Mouse (Mus musculus) liver, postnatal 0 days (tissue): ENCODE results near the gene Fam205c.
"Not testable (repeated sequence)": the region's sequence is repeated elsewhere in the genome, so short reads cannot be mapped to it uniquely, and the experiment has no call there.

ENCODE experiments used
- CTCF ChIP-seq: sonication (generic); IDR thresholded peaks from 2 replicates; pipeline ENCODE4 v1.5.1; 2016; ENCODE audit warnings: antibody characterized with exemption, low read depth
- EP300 ChIP-seq: IDR thresholded peaks from 2 replicates; pipeline ENCODE4 v1.6.1; 2016; ENCODE audit warnings: antibody characterized with exemption, low read depth, mild to moderate bottlenecking

GRCm38 (mm10) chr4:42853788-42854187 lies 20.2 kb downstream of the Fam205c start, which contains the start of gene Fam205a1:
- TF ChIP-seq CTCF, EP300: not testable (repeated sequence)
